Mouse (Mus musculus): ENCODE data around the gene Sept3. TPM values are rescaled to one million over a fixed set of nuclear protein-coding genes. Genes with fewer than 3 reads are reported as not detected.

Gene Sept3
- polyA plus RNA-seq, 1 experiment from 2014 or later: 14.0 TPM

DNA sequence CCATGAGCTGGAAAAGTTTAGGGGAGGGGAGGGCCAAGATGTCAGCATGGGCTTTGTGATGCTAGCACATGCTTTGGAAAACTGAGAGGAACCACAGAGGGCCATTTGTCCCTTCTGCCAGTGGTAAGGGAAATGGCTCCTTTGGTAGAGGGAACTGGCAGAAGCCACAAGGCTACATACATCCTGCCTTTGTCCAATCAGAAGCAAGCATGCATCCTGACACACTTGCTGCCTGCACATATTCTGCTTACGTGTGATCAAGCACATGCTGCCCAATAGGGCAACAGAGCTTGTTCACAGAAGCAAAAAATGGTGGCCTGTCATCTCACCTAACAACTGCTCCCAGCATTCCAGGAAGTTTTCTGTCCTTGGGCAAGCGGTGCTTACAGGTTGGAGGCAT is 50.7 kb downstream of the Sept3 start:
- H3K4me1 ChIP-seq: no peaks in the 10 kb centered on the region
- H3K9me3 ChIP-seq: no peaks in the 10 kb centered on the region
- WGBS: 78% methylated on average over 2 of the region's 2 CpGs
- H3K36me3 ChIP-seq: peaks cover 11% of the 10 kb centered on the region; the same call in 1 of the 2 replicates
- DNase-seq (ENCODE audit: low spot score): no peak
- no peak overlapping the region for H3K4me3 ChIP-seq
- H3K27ac ChIP-seq: no peak overlapping the region
- no peaks in the 10 kb centered on the region for H3K27me3 ChIP-seq (ENCODE audit: insufficient read depth, poor library complexity, severe bottlenecking)

DNA sequence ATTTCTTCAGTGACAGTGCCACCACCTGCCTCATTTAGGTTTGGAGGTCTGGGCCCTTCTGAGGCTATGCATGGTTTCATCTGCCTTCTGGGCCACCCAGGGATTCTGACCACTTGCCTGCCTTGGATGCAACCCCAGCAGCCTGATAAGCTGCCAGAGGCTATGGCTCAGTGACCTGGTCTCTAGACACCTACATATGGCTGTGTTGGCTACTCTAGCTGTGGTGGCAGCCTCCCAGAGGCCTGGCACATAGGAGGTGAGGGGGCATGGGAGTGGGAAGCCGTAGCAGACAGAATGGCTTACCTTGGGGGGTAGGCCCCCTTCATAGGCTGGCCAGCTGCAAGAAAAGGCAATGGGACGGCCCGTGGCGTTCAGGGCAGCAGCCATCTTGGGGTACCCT is 60.5 kb downstream of the Sept3 start:
- H3K9me3 ChIP-seq: no peaks in the 10 kb centered on the region
- DNase-seq (ENCODE audit: low spot score): no peak
- peaks cover 48% of the 10 kb centered on the region for H3K36me3 ChIP-seq
- peaks cover under 1% of the 10 kb centered on the region for H3K27me3 ChIP-seq (ENCODE audit: insufficient read depth, poor library complexity, severe bottlenecking)
- H3K4me1 ChIP-seq: peaks cover 24% of the 10 kb centered on the region
- H3K4me3 ChIP-seq: no peak overlapping the region
- no peak overlapping the region for H3K27ac ChIP-seq
- WGBS: 97% methylated on average over 4 of the region's 4 CpGs

DNA sequence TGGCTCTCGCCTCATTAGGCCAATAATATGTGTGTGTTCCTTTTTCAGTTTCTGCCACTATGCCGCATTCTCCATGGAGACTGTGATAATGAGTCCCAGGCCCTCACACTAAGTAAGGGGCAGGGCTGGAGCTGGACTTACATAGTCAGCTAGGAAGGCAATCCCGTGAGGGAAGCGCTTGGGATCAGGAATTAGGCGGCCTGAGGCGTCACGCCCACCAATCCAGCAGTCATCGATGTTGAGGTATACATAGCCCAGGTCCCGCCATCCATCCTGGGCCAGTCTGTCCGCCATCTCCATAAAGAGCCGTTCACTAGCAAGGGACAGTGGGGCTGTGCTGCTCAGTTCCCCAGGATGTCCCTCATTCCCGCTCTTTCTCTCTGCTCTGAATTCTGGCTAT is 61.9 kb downstream of the Sept3 start:
- no peak for DNase-seq (ENCODE audit: low spot score)
- no peak overlapping the region for H3K27ac ChIP-seq
- H3K9me3 ChIP-seq: no peaks in the 10 kb centered on the region
- peaks cover 36% of the 10 kb centered on the region for H3K36me3 ChIP-seq
- H3K4me3 ChIP-seq: no peak overlapping the region
- H3K4me1 ChIP-seq: peaks cover 38% of the 10 kb centered on the region
- WGBS: 82% methylated on average over 12 of the region's 12 CpGs
- peaks cover 6% of the 10 kb centered on the region for H3K27me3 ChIP-seq (ENCODE audit: insufficient read depth, poor library complexity, severe bottlenecking)

DNA sequence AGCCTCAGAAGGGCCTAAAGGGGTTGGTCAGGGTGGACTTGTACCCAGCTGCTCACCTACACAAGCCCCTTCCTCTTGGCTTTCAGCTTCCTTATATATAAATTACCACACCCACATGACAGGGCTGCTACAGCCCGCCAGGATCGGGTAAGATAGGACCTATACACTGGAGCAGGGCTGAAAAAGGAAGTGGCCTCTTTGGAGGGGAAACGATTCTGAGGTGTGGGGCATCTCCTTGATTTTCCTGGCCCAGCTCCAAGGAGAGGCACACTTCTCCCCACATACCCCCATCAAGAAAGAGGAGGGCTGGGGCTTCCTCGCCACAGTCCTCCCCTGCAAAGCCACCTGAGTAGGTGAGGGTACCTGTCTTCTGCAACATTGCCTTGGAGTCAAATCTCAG is 63.2 kb downstream of the Sept3 start:
- no peak for DNase-seq (ENCODE audit: low spot score)
- Histone ChIP-seq H3K4me3 (peak overlapping the region; percentile 68), H3K4me1 (peaks cover 45% of the 10 kb centered on the region), H3K27ac (peak overlapping the region; percentile 91), H3K36me3 (peaks cover 36% of the 10 kb centered on the region), H3K9me3 (no peaks in the 10 kb centered on the region), H3K27me3 (ENCODE audit: insufficient read depth, poor library complexity, severe bottlenecking) (peaks cover 6% of the 10 kb centered on the region)
- WGBS: 44% methylated on average over 4 of the region's 4 CpGs

DNA sequence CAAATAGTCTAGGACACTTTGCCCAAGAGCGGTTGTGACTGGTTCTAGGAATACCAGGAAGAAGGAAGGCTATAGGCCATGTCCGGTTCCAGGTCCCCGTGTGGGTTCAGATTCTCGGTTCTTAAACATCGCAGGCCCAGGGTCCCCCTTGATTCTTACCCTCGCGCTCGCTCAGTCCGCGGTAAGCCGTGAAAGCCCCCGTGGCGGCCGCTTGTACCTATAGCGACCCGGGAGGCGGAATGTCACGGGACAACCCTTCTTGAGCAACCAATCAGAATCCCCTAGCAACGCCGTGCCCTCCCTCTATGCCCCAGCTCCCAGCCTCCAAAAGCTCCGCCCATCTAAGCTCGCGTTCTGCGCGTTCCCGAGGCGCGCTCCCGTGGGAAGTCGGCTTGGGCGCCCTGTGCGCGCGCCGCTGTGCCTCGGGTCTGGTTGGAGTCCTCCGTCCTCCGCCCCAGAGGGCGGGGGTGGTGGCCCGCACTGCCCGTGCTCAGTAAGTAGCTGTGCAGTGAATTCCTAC is 64.0 kb downstream of the Sept3 start, which contains the start of the genes Naga, Pheta2 and Smdt1:
Gene Naga, minus strand, starts transcription at position 333 of the 520 bp plus-strand sequence.
Gene Pheta2, plus strand, starts transcription at position 350 of the 520 bp plus-strand sequence.
Gene Smdt1, plus strand, starts transcription at position 367 of the 520 bp plus-strand sequence.
- H3K36me3 ChIP-seq: peaks cover 38% of the 10 kb centered on the region
- under 1% methylated on average over 41 of the region's 41 CpGs for WGBS
- peaks cover 48% of the 10 kb centered on the region for H3K4me1 ChIP-seq
- no peaks in the 10 kb centered on the region for H3K9me3 ChIP-seq
- peaks cover 6% of the 10 kb centered on the region for H3K27me3 ChIP-seq (ENCODE audit: insufficient read depth, poor library complexity, severe bottlenecking)
- H3K27ac ChIP-seq: peak within 1 kb of the TSS; percentile 91
- peak; percentile 98 for DNase-seq (ENCODE audit: low spot score)
- peak within 1 kb of the TSS; percentile 68 for H3K4me3 ChIP-seq

DNA sequence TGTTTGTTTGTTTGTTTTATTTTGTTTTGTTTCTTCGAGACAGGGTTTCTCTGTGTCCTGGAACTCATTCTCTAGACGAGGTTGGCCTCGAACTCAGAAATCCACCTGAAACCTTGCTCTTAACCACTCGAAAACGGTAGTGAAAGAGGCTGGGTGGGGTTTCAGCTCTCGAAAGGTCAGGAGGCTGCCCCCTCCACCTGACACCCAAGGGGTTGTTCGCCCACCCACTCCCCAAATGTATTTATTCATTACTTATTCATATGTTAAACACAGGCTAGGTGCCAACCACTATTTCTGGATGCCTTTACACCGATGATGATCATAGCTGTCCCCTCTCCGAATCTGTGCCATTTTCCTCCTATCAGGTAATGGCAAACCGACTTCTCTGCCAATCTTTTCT is 64.5 kb downstream of the Sept3 start:
- 63% methylated on average over 10 of the region's 10 CpGs for WGBS
- H3K4me3 ChIP-seq: peak overlapping the region; percentile 68
- DNase-seq (ENCODE audit: low spot score): no peak
- peak overlapping the region; percentile 91 for H3K27ac ChIP-seq
- H3K9me3 ChIP-seq: no peaks in the 10 kb centered on the region
- peaks cover 6% of the 10 kb centered on the region for H3K27me3 ChIP-seq (ENCODE audit: insufficient read depth, poor library complexity, severe bottlenecking)
- H3K4me1 ChIP-seq: peaks cover 48% of the 10 kb centered on the region
- H3K36me3 ChIP-seq: peaks cover 35% of the 10 kb centered on the region

DNA sequence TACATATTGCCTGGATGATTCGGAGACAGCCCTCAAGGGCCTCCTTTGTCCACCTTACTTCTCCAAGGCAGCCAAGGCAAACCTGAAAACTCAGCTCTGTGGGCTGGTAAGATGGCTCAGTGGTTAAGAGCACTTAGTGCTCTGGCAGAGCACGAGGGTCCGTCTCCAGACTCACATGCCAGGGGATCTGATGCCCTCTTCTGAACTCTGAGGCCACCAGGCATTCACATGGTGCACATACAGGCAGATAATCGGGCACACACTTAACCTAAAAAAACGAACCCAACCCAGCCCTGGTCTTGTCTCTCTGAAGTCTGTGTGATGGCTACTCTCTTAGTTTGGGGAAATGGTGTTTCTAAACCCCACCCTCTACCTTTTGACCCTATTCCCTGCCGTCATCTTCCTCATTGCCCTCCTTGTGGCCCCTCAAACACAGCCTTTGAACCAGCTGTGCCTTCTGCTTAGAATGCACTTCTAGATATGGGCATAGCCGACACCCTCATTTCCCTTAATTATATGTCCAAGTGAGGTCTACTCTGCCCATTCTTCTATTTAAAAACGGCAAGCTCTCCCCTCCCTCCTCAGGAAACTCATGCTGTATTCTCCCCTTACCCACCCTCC is 65.1 kb downstream of the Sept3 start:
- no peak for DNase-seq (ENCODE audit: low spot score)
- Histone ChIP-seq H3K4me3 (0 out of 2 replicates have a peak overlapping the region, but pooled peaks have one; percentile 68), H3K27ac (peak overlapping the region; percentile 91; the same call in 1 of the 2 replicates), H3K36me3 (peaks cover 29% of the 10 kb centered on the region), H3K9me3 (no peaks in the 10 kb centered on the region), H3K4me1 (peaks cover 48% of the 10 kb centered on the region), H3K27me3 (ENCODE audit: insufficient read depth, poor library complexity, severe bottlenecking) (peaks cover 6% of the 10 kb centered on the region)
- WGBS: 69% methylated on average over 8 of the region's 8 CpGs

DNA sequence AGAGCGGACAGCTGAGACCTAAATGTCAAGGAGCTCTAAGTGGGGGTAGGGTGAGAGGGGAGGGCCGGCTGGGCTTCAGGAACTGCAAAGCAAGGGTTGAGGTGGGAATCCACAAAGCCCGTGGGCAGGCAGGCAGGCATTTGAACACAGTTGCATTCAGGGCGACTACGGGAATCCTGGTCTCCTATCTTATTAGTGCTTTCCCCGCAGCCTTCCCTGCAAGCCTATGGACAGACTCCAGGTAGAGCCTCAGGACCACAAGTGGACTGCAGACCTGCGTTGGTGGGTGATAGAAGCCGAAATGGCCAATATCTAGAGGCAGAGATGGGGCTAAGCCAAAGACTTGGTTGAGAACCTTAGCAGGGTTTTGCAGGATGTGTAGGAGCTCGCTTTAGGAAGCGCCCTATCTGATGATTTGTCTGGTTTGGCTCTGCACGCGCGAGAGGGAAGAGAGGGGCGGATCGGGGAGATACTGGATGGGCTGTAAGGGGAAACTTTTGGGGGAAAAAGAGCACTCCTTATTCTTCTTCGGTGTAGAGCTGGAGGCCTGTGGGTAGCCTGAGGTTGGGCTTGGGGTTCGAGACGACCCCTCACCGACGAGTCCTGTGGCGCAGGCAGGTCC is 65.8 kb downstream of the Sept3 start:
- Histone ChIP-seq H3K9me3 (no peaks in the 10 kb centered on the region), H3K36me3 (peaks cover 21% of the 10 kb centered on the region), H3K27ac (peak overlapping the region; percentile 91), H3K4me3 (peak overlapping the region; percentile 62), H3K4me1 (peaks cover 48% of the 10 kb centered on the region), H3K27me3 (ENCODE audit: insufficient read depth, poor library complexity, severe bottlenecking) (peaks cover 6% of the 10 kb centered on the region)
- 30% methylated on average over 21 of the region's 21 CpGs for WGBS
- peak; percentile 80 for DNase-seq (ENCODE audit: low spot score)

DNA sequence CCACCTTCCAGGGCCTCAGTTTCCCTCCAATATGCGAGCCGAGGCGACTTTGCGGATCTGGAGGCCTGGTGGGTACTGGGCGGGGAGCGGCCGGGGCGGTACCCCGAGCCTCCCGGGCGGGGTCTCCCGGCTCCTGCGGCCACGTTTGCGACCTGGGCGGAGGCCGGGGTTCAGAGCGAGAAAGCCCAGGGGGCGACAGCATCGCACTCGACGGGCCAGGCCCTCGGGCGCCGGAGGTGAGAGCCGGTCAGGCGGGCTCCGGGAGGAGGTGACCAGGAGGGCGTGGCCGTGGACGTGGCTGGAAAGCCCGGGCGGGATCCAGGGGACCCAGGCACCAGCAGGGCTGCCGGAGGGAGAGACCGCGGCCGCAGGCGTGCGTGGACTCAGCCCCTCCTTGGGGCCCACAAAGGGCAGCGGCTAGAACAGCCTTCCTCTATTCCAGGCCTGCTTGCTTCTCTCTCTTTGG is 66.4 kb downstream of the Sept3 start:
- DNase-seq (ENCODE audit: low spot score): peak; percentile 93
- under 1% methylated on average over 40 of the region's 40 CpGs for WGBS
- Histone ChIP-seq H3K4me3 (peak overlapping the region; percentile 62), H3K9me3 (no peaks in the 10 kb centered on the region), H3K27me3 (ENCODE audit: insufficient read depth, poor library complexity, severe bottlenecking) (peaks cover 6% of the 10 kb centered on the region), H3K36me3 (peaks cover 16% of the 10 kb centered on the region), H3K4me1 (peaks cover 48% of the 10 kb centered on the region), H3K27ac (peak overlapping the region; percentile 91)

DNA sequence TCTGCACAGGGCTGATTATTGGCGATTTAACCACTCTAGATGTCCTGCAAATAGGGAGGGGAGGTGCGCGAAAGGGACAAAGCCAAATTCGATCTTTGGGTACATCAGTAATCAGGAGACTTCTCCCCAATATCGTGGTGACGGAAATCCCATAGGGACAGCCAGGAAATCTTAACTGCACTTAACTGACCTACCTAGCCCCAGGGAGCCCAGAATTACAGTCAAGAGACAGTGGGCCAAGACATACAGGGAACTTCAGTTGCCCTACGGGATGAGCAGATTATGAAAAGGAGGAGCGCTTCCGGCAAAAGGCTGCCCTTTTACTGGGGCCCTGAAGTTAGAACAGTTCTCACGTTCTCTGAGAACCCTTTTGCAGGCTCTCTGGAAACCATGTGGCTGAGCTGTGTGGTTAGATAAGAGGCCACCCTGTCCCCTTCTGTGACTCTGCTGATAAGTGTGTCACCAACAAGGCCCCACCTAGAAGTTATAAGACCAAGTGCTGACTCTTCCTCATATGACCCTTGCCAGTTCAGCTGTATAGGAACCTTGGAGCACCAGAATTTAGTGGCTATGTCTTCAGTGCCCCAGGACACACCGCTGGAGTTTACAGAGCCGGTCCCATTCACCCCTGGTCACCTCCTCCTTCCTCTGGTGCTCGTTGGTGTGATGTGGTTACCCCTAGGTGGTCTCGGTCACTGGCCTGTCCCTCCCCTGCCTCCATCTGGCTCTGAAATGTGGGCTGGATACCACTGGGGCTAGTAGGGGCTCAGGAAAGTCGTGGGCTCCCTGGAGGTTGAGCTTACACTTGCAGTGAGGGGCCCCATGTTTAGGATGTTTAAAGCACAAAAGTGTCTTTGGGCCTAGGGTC is 67.2 kb downstream of the Sept3 start:
- peaks cover 51% of the 10 kb centered on the region for H3K4me1 ChIP-seq
- no peaks in the 10 kb centered on the region for H3K9me3 ChIP-seq
- H3K27ac ChIP-seq: peak overlapping the region; percentile 91
- peak; percentile 93 for DNase-seq (ENCODE audit: low spot score)
- peaks cover 7% of the 10 kb centered on the region; the same call in 1 of the 2 replicates for H3K36me3 ChIP-seq
- 33% methylated on average over 15 of the region's 15 CpGs for WGBS
- H3K27me3 ChIP-seq (ENCODE audit: insufficient read depth, poor library complexity, severe bottlenecking): peaks cover 6% of the 10 kb centered on the region
- H3K4me3 ChIP-seq: peak overlapping the region; percentile 62

DNA sequence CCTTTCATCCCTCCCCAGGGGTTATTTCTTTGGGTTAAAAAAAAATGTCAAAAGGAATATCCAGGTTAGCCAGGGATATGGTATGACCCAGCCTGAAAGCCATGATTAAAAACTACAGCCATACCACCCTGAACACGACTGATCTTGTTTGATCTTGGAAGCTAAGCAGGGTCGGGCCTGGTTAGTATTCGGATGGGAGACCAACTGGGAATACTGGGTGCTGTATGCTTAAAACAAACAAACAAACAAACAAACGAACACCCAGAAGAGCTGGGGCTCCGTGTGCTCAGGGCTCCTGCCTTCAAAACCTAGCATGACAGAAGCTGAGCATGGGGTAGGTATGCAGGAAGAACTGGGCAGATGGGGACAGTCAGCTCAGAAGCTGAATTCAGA is 67.8 kb downstream of the Sept3 start:
- H3K4me1 ChIP-seq: peaks cover 52% of the 10 kb centered on the region

More for the DNA sequence above, 67.8 kb downstream of the Sept3 start:
- Histone ChIP-seq H3K9me3 (no peaks in the 10 kb centered on the region), H3K4me3 (peak overlapping the region; percentile 62; the same call in 1 of the 2 replicates), H3K27me3 (ENCODE audit: insufficient read depth, poor library complexity, severe bottlenecking) (peaks cover 6% of the 10 kb centered on the region), H3K36me3 (peaks cover 7% of the 10 kb centered on the region; the same call in 1 of the 2 replicates), H3K27ac (peak overlapping the region; percentile 91)
- peak; percentile 71 for DNase-seq (ENCODE audit: low spot score)
- WGBS: 78% methylated on average over 5 of the region's 5 CpGs
